Mouse (Mus musculus): ENCODE measurements around the gene Gm16368.
"Not testable (repeated sequence)": the region's sequence is repeated elsewhere in the genome, so short reads cannot be mapped to it uniquely, and the experiment has no call there.

Gene Gm16368

GRCm38 (mm10) chr12:88083397-88083796, at the start of gene Gm16368:
Gm16368 (plus strand) TSS chr12:88083697.
- not testable (repeated sequence) for DNase-seq (ENCODE audit: low spot score in 2 of 2)

- not testable (repeated sequence) for DNase-seq (ENCODE audit: low spot score in 2 of 2)
Observed at GRCm38 (mm10) chr12:88039062-88039461, 44.4 kb upstream of the Gm16368 start.

- DNase-seq (ENCODE audit: low spot score in 2 of 2), result not testable (repeated sequence)
Observed at GRCm38 (mm10) chr12:88039703-88040102, 43.8 kb upstream of the Gm16368 start.

GRCm38 (mm10) chr12:88045226-88045625, 38.3 kb upstream of the Gm16368 start:
- not testable (repeated sequence) for DNase-seq (ENCODE audit: low spot score in 2 of 2)

Measured in urinary bladder, postnatal 36 days (tissue).